Mouse (Mus musculus): Measurements from ENCODE around the gene Pex12.

- TF ChIP-seq CTCF (IDR thresholded peaks at IDR 0.05; ENCODE audit: borderline replicate concordance, extremely low read depth, insufficient read depth, insufficient read length) (no peak), POLR2A (IDR thresholded peaks at IDR 0.05; ENCODE audit: borderline replicate concordance, extremely low read depth, insufficient read depth, insufficient read length, poor library complexity, severe bottlenecking) (no peak)
Measured at GRCm38 (mm10) chr11:83279024-83279423, 23.4 kb downstream of the Pex12 start.
